Mouse (Mus musculus) adipose tissue, adult 10 weeks (tissue): ENCODE results near the gene Upf3b. TPM values are rescaled to one million over a fixed set of nuclear protein-coding genes. Genes with fewer than 3 reads are reported as not detected.

Source experiments
- polyA plus RNA-seq: library from polyadenylated mRNA; stranded (reverse); fragments of 350-450 nt; fragmentation: Illumina TruSeq; extraction: RNeasy Lipid Tissue Mini Kit (QIAGEN cat#74804); gene quantifications from one replicate; pipeline ENCODE4 v1.2.3, GENCODE M21; 2014; ENCODE audit warnings: low read depth, low replicate concordance

Gene Upf3b
- 35.6 TPM for polyA plus RNA-seq

GRCm38 (mm10) chrX:37110193-37110880 lies at the start of gene Upf3b:
Gene Upf3b (minus strand): TSS chrX:37110322.

GRCm38 (mm10) chrX:37126671-37127358 lies 16.7 kb upstream of the Upf3b start, which contains the start of gene Nkap:
Gene Nkap (plus strand): TSS chrX:37126795.

GRCm38 (mm10) chrX:37084927-37085660 lies 25.0 kb downstream of the Upf3b start, which contains the start of gene Rpl39:
Gene Rpl39 (minus strand): TSS chrX:37085402.

GRCm38 (mm10) chrX:37048066-37048889 lies 61.8 kb downstream of the Upf3b start, which contains the start of gene Sowahd:
Gene Sowahd (plus strand): TSS chrX:37048845.

Other genes starting within 250 kb of the Upf3b start
- 61.1 TPM for gene Ube2a, start 236.4 kb downstream of the Upf3b start, polyA plus RNA-seq
- 49.8 TPM for gene C330007P06Rik, start 236.2 kb downstream of the Upf3b start, polyA plus RNA-seq
- 6.1 TPM for gene Nkrf, start 207.4 kb downstream of the Upf3b start, polyA plus RNA-seq
- 6.1 TPM for gene Sept6, start 118.5 kb downstream of the Upf3b start, polyA plus RNA-seq
- 0.32 TPM for gene Sowahd, start 61.5 kb downstream of the Upf3b start, polyA plus RNA-seq
- 676 TPM for gene Rpl39, start 24.9 kb downstream of the Upf3b start, polyA plus RNA-seq
- 9.2 TPM for gene Nkap, start 16.5 kb upstream of the Upf3b start, polyA plus RNA-seq
- 0.27 TPM for gene Akap14, start 58.5 kb upstream of the Upf3b start, polyA plus RNA-seq
- gene Ndufa1, start 80.8 kb upstream of the Upf3b start, polyA plus RNA-seq = 548 TPM
- gene Rnf113a1, start 80.9 kb upstream of the Upf3b start, polyA plus RNA-seq = 2.7 TPM
- gene Gm9, start 100.7 kb upstream of the Upf3b start, polyA plus RNA-seq = not detected
- gene Rhox1, start 111.9 kb upstream of the Upf3b start, polyA plus RNA-seq = not detected
- not detected for gene Rhox2a, start 134.7 kb upstream of the Upf3b start, polyA plus RNA-seq
- not detected for gene Rhox3a, start 139.6 kb upstream of the Upf3b start, polyA plus RNA-seq
- not detected for gene Rhox4a, start 155.0 kb upstream of the Upf3b start, polyA plus RNA-seq